Mouse (Mus musculus) adrenal gland, postnatal 25 days (tissue): Measurements from ENCODE around the gene Mfsd2b. TPM values are rescaled to one million over a fixed set of nuclear protein-coding genes. Genes with fewer than 3 reads are reported as not detected.

ENCODE experiments used
- DNase-seq: peaks from one replicate; pipeline ENCODE4 v3.0.0; 2021; ENCODE audit warnings: mixed read lengths
- total RNA-seq: library from RNA; stranded (reverse); gene quantifications from 2 replicates; pipeline ENCODE4 v1.2.3, GENCODE M21; 2021

Mfsd2b gene
- total RNA-seq, 1 experiment from 2014 or later, result 0.64 TPM

DNA sequence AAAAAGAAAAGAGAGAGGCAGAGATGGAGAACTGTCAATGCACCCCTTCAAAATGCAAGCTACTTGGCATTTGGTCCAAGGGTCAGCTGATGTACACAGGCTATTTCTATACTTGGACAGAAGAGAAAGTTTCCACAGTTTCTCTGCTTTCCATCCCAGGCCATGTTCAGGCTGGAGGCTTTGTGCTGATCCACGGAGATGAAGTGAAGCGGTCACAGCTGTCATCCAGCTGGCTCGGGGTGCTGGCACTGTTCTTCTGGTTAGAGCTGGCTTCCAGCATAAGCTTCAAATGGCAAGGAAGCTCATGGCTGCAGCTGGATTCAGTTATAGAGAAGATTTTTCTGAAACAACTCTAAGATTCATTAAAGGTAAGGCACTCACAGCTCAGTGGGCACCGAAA is 60.5 kb downstream of the Mfsd2b start:
- no peak for DNase-seq

Other genes starting within 250 kb of the Mfsd2b start
- 0.38 and 0.49 TPM in 2 replicates for gene Fam228a, start 135.9 kb downstream of the Mfsd2b start, total RNA-seq
- 1.1 and 4.0 TPM in 2 replicates for gene Pfn4, start 105.3 kb downstream of the Mfsd2b start, total RNA-seq
- gene Fam228b, start 105.1 kb downstream of the Mfsd2b start, total RNA-seq, result 4.7 and 9.2 TPM in 2 replicates
- 102 and 110 TPM in 2 replicates for gene Sf3b6, start 56.8 kb downstream of the Mfsd2b start, total RNA-seq
- gene Fkbp1b, start 32.8 kb downstream of the Mfsd2b start, total RNA-seq, result 5.6 and 7.2 TPM in 2 replicates
- 8.6 and 11.4 TPM in 2 replicates for gene Wdcp, start 31.1 kb downstream of the Mfsd2b start, total RNA-seq
- 38.3 and 43.2 TPM in 2 replicates for gene Ubxn2a, start 33.3 kb upstream of the Mfsd2b start, total RNA-seq
- gene Atad2b, start 43.0 kb upstream of the Mfsd2b start, total RNA-seq, result 36.0 and 36.9 TPM in 2 replicates